Mouse (Mus musculus) MEL (cell line): ENCODE measurements around the gene Ccdc3. TPM values are rescaled to one million over a fixed set of nuclear protein-coding genes. Genes with fewer than 3 reads are reported as not detected.

Source experiments
- DNase-seq: peaks from one replicate; pipeline ENCODE4 v3.0.0; 2011; ENCODE audit warnings: low read depth, low spot score
- H3K27ac ChIP-seq: 2 replicates; pipeline ENCODE4 v1.5.1; 2012; ENCODE audit warnings: low read depth, mild to moderate bottlenecking, control low read depth, low read length, moderate library complexity; ENCODE audit not compliant: control insufficient read depth
- H3K27me3 ChIP-seq, 2 experiments: fragments of 150-350 bp in 1 of 2; sonication (generic) in 1 of 2; 2 replicates each; pipeline ENCODE4 v1.6.1; 2012; ENCODE audit warnings: low read length in 2 of 2, mild to moderate bottlenecking in 2 of 2, improper control_type of control experiment in 1 of 2, moderate library complexity in 1 of 2; ENCODE audit not compliant: insufficient read depth in 2 of 2, control insufficient read depth in 1 of 2
- H3K36me3 ChIP-seq, 2 experiments: 2 replicates each; pipeline ENCODE4 v1.6.1; 2012 to 2014; ENCODE audit warnings: low read length in 2 of 2, improper control_type of control experiment in 1 of 2, inconsistent platforms in 1 of 2, mild to moderate bottlenecking in 1 of 2; ENCODE audit not compliant: insufficient read depth in 2 of 2, control insufficient read depth in 1 of 2
- H3K4me1 ChIP-seq, 2 experiments: fragments of 150-350 bp in 1 of 2; sonication (generic) in 1 of 2; 2 replicates each; pipeline ENCODE4 v1.6.1; 2012; ENCODE audit warnings: low read length in 2 of 2, improper control_type of control experiment in 1 of 2, mild to moderate bottlenecking in 1 of 2; ENCODE audit not compliant: insufficient read depth in 2 of 2, control insufficient read depth in 1 of 2
- H3K4me3 ChIP-seq, 2 experiments: fragments of 150-350 bp in 1 of 2; sonication (generic) in 1 of 2; 2 replicates each; pipeline ENCODE4 v1.5.1; 2012; ENCODE audit warnings: low read depth in 2 of 2, low read length in 2 of 2, mild to moderate bottlenecking in 2 of 2, moderate library complexity in 2 of 2, control low read depth in 1 of 2, improper control_type of control experiment in 1 of 2; ENCODE audit not compliant: control insufficient read depth in 1 of 2, insufficient read depth in 1 of 2
- H3K79me2 ChIP-seq: 2 replicates; pipeline ENCODE4 v1.6.1; 2012; ENCODE audit warnings: mild to moderate bottlenecking, low read length, moderate library complexity; ENCODE audit not compliant: control insufficient read depth, poor library complexity, insufficient read depth
- H3K9ac ChIP-seq: 2 replicates; pipeline ENCODE4 v1.6.1; 2012; ENCODE audit warnings: low read depth, mild to moderate bottlenecking, control low read depth, low read length, moderate library complexity; ENCODE audit not compliant: control insufficient read depth, poor library complexity, severe bottlenecking
- H3K9me3 ChIP-seq: fragments of 150-350 bp; sonication (generic); replicated peaks from 2 replicates; pipeline ENCODE4 v1.6.1; 2012; ENCODE audit warnings: mild to moderate bottlenecking, low read length, improper control_type of control experiment, moderate library complexity; ENCODE audit not compliant: insufficient read depth
- CHD2 ChIP-seq: IDR thresholded peaks from 2 replicates; pipeline ENCODE4 v1.6.1; 2011; ENCODE audit warnings: low read length, improper control_type of control experiment
- CTCF ChIP-seq, 3 experiments: IDR thresholded peaks in 2 of 3; conservative IDR thresholded peaks in 1 of 3; 2 replicates each; pipeline ENCODE4 v1.5.1; 2011 to 2012; ENCODE audit warnings: low read length in 3 of 3, low read depth in 2 of 3, mild to moderate bottlenecking in 2 of 3, improper control_type of control experiment in 1 of 3, inconsistent platforms in 1 of 3, mixed read lengths in 1 of 3, moderate library complexity in 1 of 3; ENCODE audit not compliant: control insufficient read depth in 1 of 3, insufficient read depth in 1 of 3, poor library complexity in 1 of 3, severe bottlenecking in 1 of 3
- ELF1 ChIP-seq: IDR thresholded peaks from 2 replicates; pipeline ENCODE4 v1.6.1; 2014; ENCODE audit warnings: low read depth, mild to moderate bottlenecking, inconsistent platforms, low read length, improper control_type of control experiment, moderate library complexity
- EP300 ChIP-seq, 2 experiments: IDR thresholded peaks; 2 replicates each; pipeline ENCODE4 v1.6.1; 2011; ENCODE audit warnings: improper control_type of control experiment in 2 of 2, low read length in 2 of 2, low read depth in 1 of 2, mild to moderate bottlenecking in 1 of 2
- GABPA ChIP-seq: IDR thresholded peaks from 2 replicates; pipeline ENCODE4 v1.6.1; 2012; ENCODE audit warnings: low read depth, mild to moderate bottlenecking, inconsistent platforms, low read length, improper control_type of control experiment, moderate library complexity
- JUND ChIP-seq: IDR thresholded peaks from 2 replicates; pipeline ENCODE4 v1.6.1; 2011; ENCODE audit warnings: low read depth, mild to moderate bottlenecking, improper control_type of control experiment, low read length
- MAX ChIP-seq: IDR thresholded peaks from 2 replicates; pipeline ENCODE4 v1.6.1; 2011; ENCODE audit warnings: low read length, improper control_type of control experiment
- MEF2A ChIP-seq: IDR thresholded peaks from 2 replicates; pipeline ENCODE4 v1.6.1; 2014; ENCODE audit warnings: low read depth, mild to moderate bottlenecking, inconsistent platforms, low read length, improper control_type of control experiment; ENCODE audit not compliant: poor library complexity, insufficient replicate concordance, severe bottlenecking; ENCODE audit errors: extremely low read depth
- MXI1 ChIP-seq: IDR thresholded peaks from 2 replicates; pipeline ENCODE4 v1.6.1; 2011; ENCODE audit warnings: mild to moderate bottlenecking, low read depth, low read length, improper control_type of control experiment
- MYB ChIP-seq: IDR thresholded peaks from 2 replicates; pipeline ENCODE4 v1.6.1; 2011; ENCODE audit warnings: mild to moderate bottlenecking, low read depth, low read length, improper control_type of control experiment
- NELFE ChIP-seq: IDR thresholded peaks from 2 replicates; pipeline ENCODE4 v1.6.1; 2011; ENCODE audit warnings: low read depth, low read length, improper control_type of control experiment
- NRF1 ChIP-seq: IDR thresholded peaks from 2 replicates; pipeline ENCODE4 v1.6.1; 2014; ENCODE audit warnings: low read depth, mild to moderate bottlenecking, inconsistent platforms, low read length, improper control_type of control experiment, moderate library complexity; ENCODE audit not compliant: poor library complexity, insufficient read depth, severe bottlenecking
- POLR2A ChIP-seq, 2 experiments: IDR thresholded peaks; 2 replicates each; pipeline ENCODE4 v1.6.1; 2011 to 2012; ENCODE audit warnings: low read length in 2 of 2, mild to moderate bottlenecking in 2 of 2, control low read depth in 1 of 2, improper control_type of control experiment in 1 of 2, low read depth in 1 of 2, moderate library complexity in 1 of 2; ENCODE audit not compliant: control insufficient read depth in 1 of 2, insufficient read depth in 1 of 2, poor library complexity in 1 of 2
- POLR2AphosphoS2 ChIP-seq: IDR thresholded peaks from 2 replicates; pipeline ENCODE4 v1.6.1; 2011; ENCODE audit warnings: low read length, improper control_type of control experiment
- POLR2AphosphoS5 ChIP-seq: IDR thresholded peaks from 2 replicates; pipeline ENCODE4 v1.6.1; 2012; ENCODE audit warnings: low read depth, borderline replicate concordance, mild to moderate bottlenecking, inconsistent platforms, low read length, moderate library complexity, mixed read lengths
- RCOR1 ChIP-seq: IDR thresholded peaks from 2 replicates; pipeline ENCODE4 v1.6.1; 2012; ENCODE audit warnings: low read depth, mild to moderate bottlenecking, inconsistent platforms, low read length, improper control_type of control experiment
- TCF12 ChIP-seq: IDR thresholded peaks from 2 replicates; pipeline ENCODE4 v1.6.1; 2014; ENCODE audit warnings: low read depth, mild to moderate bottlenecking, inconsistent platforms, low read length, improper control_type of control experiment, moderate library complexity
- UBTF ChIP-seq: IDR thresholded peaks from 2 replicates; pipeline ENCODE4 v1.6.1; 2012; ENCODE audit warnings: low read depth, mild to moderate bottlenecking, inconsistent platforms, low read length, improper control_type of control experiment, moderate library complexity, borderline replicate concordance; ENCODE audit not compliant: insufficient read depth
- USF1 ChIP-seq: IDR thresholded peaks from 2 replicates; pipeline ENCODE4 v1.6.1; 2014; ENCODE audit warnings: low read depth, mild to moderate bottlenecking, inconsistent platforms, low read length, improper control_type of control experiment, moderate library complexity
- USF2 ChIP-seq, 2 experiments: IDR thresholded peaks; 2 replicates each; pipeline ENCODE4 v1.6.1; 2011 to 2012; ENCODE audit warnings: improper control_type of control experiment in 2 of 2, low read length in 2 of 2, borderline replicate concordance in 1 of 2, inconsistent platforms in 1 of 2, low read depth in 1 of 2, mild to moderate bottlenecking in 1 of 2; ENCODE audit not compliant: insufficient read depth in 1 of 2
- ZC3H11A ChIP-seq: IDR thresholded peaks from 2 replicates; pipeline ENCODE4 v1.6.1; 2012; ENCODE audit warnings: low read depth, mild to moderate bottlenecking, inconsistent platforms, low read length, improper control_type of control experiment
- ZMIZ1 ChIP-seq: IDR thresholded peaks from 2 replicates; pipeline ENCODE4 v1.6.1; 2012; ENCODE audit warnings: low read depth, mild to moderate bottlenecking, inconsistent platforms, low read length, improper control_type of control experiment, moderate library complexity
- ZNF384 ChIP-seq: IDR thresholded peaks from 2 replicates; pipeline ENCODE4 v1.6.1; 2012; ENCODE audit warnings: low read depth, mild to moderate bottlenecking, inconsistent platforms, low read length, improper control_type of control experiment
- polyA plus RNA-seq, 2 experiments: library from polyadenylated mRNA; stranded (reverse) in 1 of 2; unstranded in 1 of 2; fragments of >175 nt in 1 of 2; fragments of >200 nt in 1 of 2; gene quantifications; 2 replicates each; pipeline versions ENCODE4 v1.2.1 to v1.2.4; 2012; ENCODE audit warnings: low replicate concordance in 2 of 2, low read depth in 1 of 2; ENCODE audit not compliant: insufficient read length in 2 of 2, insufficient read depth in 1 of 2, missing spikeins in 1 of 2
- total RNA-seq: library from RNA; depleted of rRNA; stranded (reverse); fragments of 300-350 nt; gene quantifications from 2 replicates; pipeline ENCODE4 v1.2.3, GENCODE M21; 2012

Gene Ccdc3
- total and polyA plus RNA-seq, 3 experiments, result not detected

GRCm38 (mm10) chr2:5206651-5207050 is 69.1 kb downstream of the Ccdc3 start:
- H3K4me3 ChIP-seq, result no peak overlapping the region
- no peak for TF ChIP-seq ZC3H11A
- no peak for TF ChIP-seq MXI1
- no peak for TF ChIP-seq POLR2A (IDR thresholded peaks at IDR 0.05; ENCODE audit: control insufficient read depth in 1 of 2, insufficient read depth in 1 of 2, low read depth in 1 of 2, low read length in 2 of 2, poor library complexity in 1 of 2)
- TF ChIP-seq TCF12, result no peak
- TF ChIP-seq RCOR1, result no peak
- TF ChIP-seq POLR2AphosphoS5, result no peak
- TF ChIP-seq CTCF (IDR thresholded peaks at IDR 0.05 in 2 of 3, conservative IDR thresholded peaks at IDR 0.05 in 1 of 3; ENCODE audit: control insufficient read depth in 1 of 3, insufficient read depth in 1 of 3, low read depth in 2 of 3, low read length in 3 of 3, poor library complexity in 1 of 3, severe bottlenecking in 1 of 3), result no peak
- TF ChIP-seq, all 39 proteins: peak for 0
- H3K36me3 ChIP-seq, result no peaks in the 10 kb centered on the region
- H3K9me3 ChIP-seq, result no peaks in the 10 kb centered on the region
- H3K4me1 ChIP-seq, result no peaks in the 10 kb centered on the region
- no peak overlapping the region for H3K27ac ChIP-seq
- no peak overlapping the region for H3K9ac ChIP-seq
- no peaks in the 10 kb centered on the region for H3K79me2 ChIP-seq
- H3K27me3 ChIP-seq, result peaks cover 0 to 2% of the 10 kb centered on the region in 2 experiments; a peak in 3 of 4 replicates
- DNase-seq, result no peak

- H3K27ac ChIP-seq, result no peak overlapping the region
- no peak for TF ChIP-seq NELFE
- TF ChIP-seq MYB, result no peak
- TF ChIP-seq JUND, result no peak
- no peak for TF ChIP-seq EP300 (IDR thresholded peaks at IDR 0.05; ENCODE audit: low read depth in 1 of 2, low read length in 2 of 2)
- no peak for TF ChIP-seq POLR2AphosphoS2
- TF ChIP-seq CHD2, result no peak
- TF ChIP-seq UBTF, result no peak
- TF ChIP-seq USF2 (IDR thresholded peaks at IDR 0.05; ENCODE audit: borderline replicate concordance in 1 of 2, insufficient read depth in 1 of 2, low read depth in 1 of 2, low read length in 2 of 2), result no peak
- TF ChIP-seq ZMIZ1, result no peak
- no peak for TF ChIP-seq NRF1
- TF ChIP-seq RCOR1, result no peak
- TF ChIP-seq POLR2A (IDR thresholded peaks at IDR 0.05; ENCODE audit: control insufficient read depth in 1 of 2, insufficient read depth in 1 of 2, low read depth in 1 of 2, low read length in 2 of 2, poor library complexity in 1 of 2), result no peak
- TF ChIP-seq USF1, result no peak
- TF ChIP-seq MAX, result no peak
- no peak for TF ChIP-seq GABPA
- no peak for TF ChIP-seq ZNF384
- TF ChIP-seq CTCF (IDR thresholded peaks at IDR 0.05 in 2 of 3, conservative IDR thresholded peaks at IDR 0.05 in 1 of 3; ENCODE audit: control insufficient read depth in 1 of 3, insufficient read depth in 1 of 3, low read depth in 2 of 3, low read length in 3 of 3, poor library complexity in 1 of 3, severe bottlenecking in 1 of 3), result no peak
- no peak for TF ChIP-seq POLR2AphosphoS5
- no peak for TF ChIP-seq ELF1
- TF ChIP-seq MEF2A, result no peak
- TF ChIP-seq, all 39 proteins: peak for 0
Observed at GRCm38 (mm10) chr2:5214581-5214980, 77.0 kb downstream of the Ccdc3 start.

More at GRCm38 (mm10) chr2:5214581-5214980, 77.0 kb downstream of the Ccdc3 start:
- H3K9me3 ChIP-seq, result no peaks in the 10 kb centered on the region
- H3K36me3 ChIP-seq, result no peaks in the 10 kb centered on the region
- peaks cover 0 to 4% of the 10 kb centered on the region in 2 experiments; a peak in 3 of 4 replicates for H3K27me3 ChIP-seq
- no peaks in the 10 kb centered on the region for H3K4me1 ChIP-seq
- no peak overlapping the region for H3K9ac ChIP-seq
- no peak overlapping the region for H3K4me3 ChIP-seq
- no peak for DNase-seq
- no peaks in the 10 kb centered on the region for H3K79me2 ChIP-seq
